Mouse (Mus musculus) embryo, embryonic 11 days (tissue): ENCODE measurements around the gene Bcl11b.
A peak's percentile ranks its signal among the peaks of the same experiment; 100 is the strongest.

Source experiments
- DNase-seq: peaks from one replicate; pipeline ENCODE4 v3.0.0-alpha.2; 2015

Gene Bcl11b

DNA sequence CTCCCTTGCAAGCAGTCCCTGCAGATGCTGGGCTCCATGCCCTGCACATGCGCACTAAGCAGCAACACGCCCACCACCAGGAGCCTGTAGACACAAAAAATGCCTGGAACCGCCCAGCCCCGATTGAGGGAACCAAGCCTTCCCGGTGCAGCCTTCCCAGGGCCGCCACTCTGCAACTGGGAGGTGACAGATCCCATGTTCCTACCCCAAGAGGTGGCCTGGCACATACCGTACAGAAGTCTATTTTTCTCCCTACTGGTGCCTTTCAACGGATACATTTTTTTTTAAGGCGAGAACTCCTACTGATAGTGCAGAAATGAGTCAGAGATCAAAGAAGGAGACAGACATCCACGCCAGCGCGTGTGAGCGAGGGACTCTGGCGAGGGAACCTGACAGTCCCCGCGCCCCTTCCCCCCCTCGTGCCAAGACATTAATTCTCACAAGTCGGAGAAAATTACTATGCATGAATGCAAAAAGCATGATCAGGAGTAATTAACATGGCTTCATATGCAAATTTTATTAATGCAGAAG lies 33.5 kb downstream of the Bcl11b start:
- DNase-seq = no peak

- DNase-seq = no peak
Measured at GRCm38 (mm10) chr12:107969126-107969525, 34.3 kb downstream of the Bcl11b start.

- DNase-seq = no peak
Measured at GRCm38 (mm10) chr12:107968331-107968730, 35.1 kb downstream of the Bcl11b start.

DNA sequence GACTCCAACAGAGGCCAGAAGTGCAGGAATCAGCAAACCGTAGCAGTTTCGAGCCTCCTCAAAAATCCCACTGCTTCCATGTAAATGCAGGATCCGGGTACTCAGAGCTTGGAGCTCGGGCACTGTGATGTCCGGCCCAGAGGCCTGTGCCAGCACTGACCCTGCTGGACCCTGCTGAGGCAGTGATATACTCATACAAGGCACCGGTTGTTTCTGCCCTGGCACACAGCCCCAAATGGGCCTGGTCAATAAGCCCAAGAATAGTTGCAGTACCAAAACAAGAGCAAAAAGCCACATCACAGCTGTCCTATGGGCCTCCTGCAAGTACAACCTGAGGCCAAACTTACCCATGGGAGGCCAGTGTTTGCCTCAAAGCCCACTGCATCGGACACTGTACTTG lies 36.4 kb downstream of the Bcl11b start:
- no peak for DNase-seq

- no peak for DNase-seq
Measured at GRCm38 (mm10) chr12:107965103-107965502, 38.3 kb downstream of the Bcl11b start.

GRCm38 (mm10) chr12:107964396-107965085 lies 38.9 kb downstream of the Bcl11b start:
- no peak for DNase-seq

DNA sequence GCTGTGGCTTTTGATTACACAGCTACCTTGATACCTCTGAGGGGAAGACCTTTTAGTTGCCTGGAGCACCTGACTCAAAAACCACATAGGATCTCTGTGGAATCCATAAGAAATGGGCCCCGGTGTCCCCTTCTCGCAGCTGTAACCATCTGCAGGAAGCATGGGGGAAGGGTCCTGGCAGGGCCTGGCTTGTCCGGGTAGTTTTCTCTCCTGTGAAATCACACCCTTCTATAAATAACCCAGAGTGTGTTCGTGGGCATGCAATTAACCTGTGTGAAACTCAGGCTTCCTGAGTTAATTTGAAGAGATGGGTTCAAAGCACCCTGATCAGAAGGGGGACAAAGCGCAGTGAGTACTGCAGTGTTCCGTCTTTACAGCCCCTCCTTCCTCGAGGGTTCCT lies 40.5 kb downstream of the Bcl11b start:
- DNase-seq = no peak

DNA sequence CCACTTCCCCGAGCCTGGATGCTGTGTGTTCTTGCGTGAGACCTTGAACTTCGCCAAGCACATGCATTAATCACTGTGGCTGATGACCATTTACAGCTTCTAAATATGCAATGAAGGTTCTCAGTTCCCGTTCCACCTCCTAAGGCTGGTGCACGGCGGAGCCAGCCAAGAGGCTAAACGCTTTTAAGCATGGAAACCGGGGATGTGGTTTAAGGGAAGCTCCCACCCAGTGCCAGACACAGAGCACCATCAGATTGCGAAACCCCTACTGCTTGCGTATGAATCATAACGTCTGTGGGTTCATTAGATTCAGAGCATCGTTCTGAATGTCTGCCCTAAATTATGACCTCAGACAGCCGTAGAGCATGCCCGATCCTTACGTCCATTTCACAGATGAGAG lies 41.6 kb downstream of the Bcl11b start:
- DNase-seq = no peak

GRCm38 (mm10) chr12:107960789-107961491 lies 42.5 kb downstream of the Bcl11b start:
- no peak for DNase-seq

DNA sequence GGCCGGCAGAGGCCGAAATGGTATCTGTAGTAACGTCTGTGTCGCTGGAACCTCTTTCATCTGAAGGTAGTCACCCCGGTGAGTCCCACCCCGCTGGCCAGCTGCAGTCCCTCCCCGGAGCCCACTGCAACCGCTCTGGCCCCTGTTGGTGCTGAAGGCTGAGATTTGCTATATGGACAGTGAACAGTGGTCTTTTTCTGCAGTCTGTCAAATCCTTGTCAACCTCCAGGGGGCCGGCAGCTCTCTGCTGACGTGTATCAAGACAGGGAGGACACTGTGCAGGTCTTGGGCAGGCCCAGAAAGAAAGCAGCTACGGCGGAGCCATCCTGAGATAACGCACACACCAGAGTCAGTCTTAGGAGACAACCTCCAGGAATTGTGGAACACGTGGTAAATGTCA lies 43.0 kb downstream of the Bcl11b start:
- no peak for DNase-seq

GRCm38 (mm10) chr12:107959872-107960271 lies 43.5 kb downstream of the Bcl11b start:
- DNase-seq = no peak

- DNase-seq = no peak
Measured at GRCm38 (mm10) chr12:107953044-107953684, 50.2 kb downstream of the Bcl11b start.

DNA sequence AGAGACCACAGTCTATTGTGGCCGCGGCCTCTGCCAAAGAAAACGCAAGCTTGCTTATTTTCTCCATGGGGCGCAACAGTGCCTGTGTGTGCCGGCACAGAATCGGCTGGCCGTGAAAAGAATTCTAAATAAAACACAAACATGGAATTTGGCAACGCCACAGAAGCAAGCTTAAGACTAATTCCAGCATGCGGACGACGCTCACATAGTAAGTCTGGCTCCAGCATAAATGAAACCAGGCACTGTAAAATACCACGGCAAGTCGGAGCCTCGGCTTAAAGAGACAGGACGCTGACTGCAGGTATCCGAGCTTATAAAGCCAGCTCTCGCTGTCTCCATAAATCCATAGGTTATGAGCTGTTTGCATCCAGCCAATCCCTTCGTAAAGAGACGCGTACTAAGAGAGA lies 51.1 kb downstream of the Bcl11b start:
- DNase-seq = peak; percentile 59

- no peak for DNase-seq
Measured at GRCm38 (mm10) chr12:107950667-107951179, 52.7 kb downstream of the Bcl11b start.

GRCm38 (mm10) chr12:107949416-107949815 lies 54.0 kb downstream of the Bcl11b start:
- DNase-seq = no peak

DNA sequence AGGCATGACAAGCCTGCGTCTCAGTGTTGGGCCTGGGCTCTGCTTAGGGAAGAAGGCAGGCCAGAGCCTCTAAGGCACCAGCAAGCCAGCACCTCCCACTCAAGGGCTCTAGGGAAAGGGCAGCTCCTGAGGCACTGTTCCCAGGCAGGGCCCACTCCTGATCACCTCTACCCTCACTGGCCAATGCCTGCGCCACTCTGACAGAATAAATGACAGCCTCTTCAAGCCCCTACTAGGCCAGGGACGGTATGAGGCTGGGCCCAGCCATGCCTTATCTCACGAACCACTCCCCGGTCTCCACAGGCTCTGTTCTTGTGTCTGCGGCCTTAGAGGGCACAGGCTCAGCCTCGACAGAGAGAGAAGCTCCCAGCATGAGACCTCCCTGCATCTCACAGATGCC lies 61.3 kb downstream of the Bcl11b start:
- DNase-seq = no peak

- DNase-seq = no peak
Measured at GRCm38 (mm10) chr12:107940774-107941173, 62.6 kb downstream of the Bcl11b start.

- DNase-seq = no peak
Measured at GRCm38 (mm10) chr12:107939177-107939576, 64.2 kb downstream of the Bcl11b start.

- DNase-seq = no peak
Measured at GRCm38 (mm10) chr12:107936972-107937371, 66.4 kb downstream of the Bcl11b start.

GRCm38 (mm10) chr12:107936406-107936805 lies 67.0 kb downstream of the Bcl11b start:
- DNase-seq = no peak

GRCm38 (mm10) chr12:107934831-107935437 lies 68.5 kb downstream of the Bcl11b start:
- no peak for DNase-seq

GRCm38 (mm10) chr12:107932140-107932539 lies 71.3 kb downstream of the Bcl11b start:
- no peak for DNase-seq

- no peak for DNase-seq
Measured at GRCm38 (mm10) chr12:107931476-107931875, 71.9 kb downstream of the Bcl11b start.
